Mouse (Mus musculus): ENCODE results near the gene Ccdc40.

Ccdc40 gene

GRCm38 (mm10) chr11:119208870-119209370 lies 19.5 kb upstream of the Ccdc40 start:
- DNase-seq (ENCODE audit: low read depth, low spot score), result no peak

- DNase-seq (ENCODE audit: low read depth, low spot score), result no peak
Measured at GRCm38 (mm10) chr11:119209371-119210025, 18.9 kb upstream of the Ccdc40 start.

GRCm38 (mm10) chr11:119210321-119211100 lies 17.9 kb upstream of the Ccdc40 start:
- DNase-seq (ENCODE audit: low read depth, low spot score), result no peak

- peak; percentile 48 for DNase-seq (ENCODE audit: low read depth, low spot score)
Measured at GRCm38 (mm10) chr11:119211604-119212309, 16.6 kb upstream of the Ccdc40 start.

GRCm38 (mm10) chr11:119213166-119213885 lies 15.0 kb upstream of the Ccdc40 start:
- no peak for DNase-seq (ENCODE audit: low read depth, low spot score)

GRCm38 (mm10) chr11:119215038-119215904 lies 13.1 kb upstream of the Ccdc40 start:
- peak; percentile 75 for DNase-seq (ENCODE audit: low read depth, low spot score)

GRCm38 (mm10) chr11:119215905-119216507 lies 12.4 kb upstream of the Ccdc40 start:
- peak; percentile 63 for DNase-seq (ENCODE audit: low read depth, low spot score)

GRCm38 (mm10) chr11:119217861-119218260 lies 10.5 kb upstream of the Ccdc40 start:
- DNase-seq (ENCODE audit: low read depth, low spot score), result no peak

- DNase-seq (ENCODE audit: low read depth, low spot score), result no peak
Measured at GRCm38 (mm10) chr11:119219816-119220465, 8.4 kb upstream of the Ccdc40 start.

- no peak for DNase-seq (ENCODE audit: low read depth, low spot score)
Measured at GRCm38 (mm10) chr11:119221812-119222510, 6.4 kb upstream of the Ccdc40 start.

- DNase-seq (ENCODE audit: low read depth, low spot score), result no peak
Measured at GRCm38 (mm10) chr11:119223124-119223890, 5.1 kb upstream of the Ccdc40 start.

- DNase-seq (ENCODE audit: low read depth, low spot score), result no peak
Measured at GRCm38 (mm10) chr11:119224926-119225325, 3.4 kb upstream of the Ccdc40 start.

GRCm38 (mm10) chr11:119225634-119226033 lies 2.7 kb upstream of the Ccdc40 start:
- DNase-seq (ENCODE audit: low read depth, low spot score), result no peak

- DNase-seq (ENCODE audit: low read depth, low spot score), result no peak
Measured at GRCm38 (mm10) chr11:119227591-119227990, 781 bp upstream of the Ccdc40 start.

- DNase-seq (ENCODE audit: low read depth, low spot score), result peak; percentile 94
Measured at GRCm38 (mm10) chr11:119228846-119229626, 664 bp downstream of the Ccdc40 start.

- no peak for DNase-seq (ENCODE audit: low read depth, low spot score)
Measured at GRCm38 (mm10) chr11:119234770-119235169, 6.4 kb downstream of the Ccdc40 start.

GRCm38 (mm10) chr11:119235596-119235995 lies 7.2 kb downstream of the Ccdc40 start:
- peak; percentile 73 for DNase-seq (ENCODE audit: low read depth, low spot score)
